Mouse (Mus musculus): ENCODE data around the gene Stxbp1. TPM values are rescaled to one million over a fixed set of nuclear protein-coding genes. Genes with fewer than 3 reads are reported as not detected.
A peak's percentile ranks its signal among the peaks of the same experiment; 100 is the strongest.

Stxbp1 gene
- polyA plus RNA-seq, 1 experiment from 2014 or later: 23.6 TPM

DNA sequence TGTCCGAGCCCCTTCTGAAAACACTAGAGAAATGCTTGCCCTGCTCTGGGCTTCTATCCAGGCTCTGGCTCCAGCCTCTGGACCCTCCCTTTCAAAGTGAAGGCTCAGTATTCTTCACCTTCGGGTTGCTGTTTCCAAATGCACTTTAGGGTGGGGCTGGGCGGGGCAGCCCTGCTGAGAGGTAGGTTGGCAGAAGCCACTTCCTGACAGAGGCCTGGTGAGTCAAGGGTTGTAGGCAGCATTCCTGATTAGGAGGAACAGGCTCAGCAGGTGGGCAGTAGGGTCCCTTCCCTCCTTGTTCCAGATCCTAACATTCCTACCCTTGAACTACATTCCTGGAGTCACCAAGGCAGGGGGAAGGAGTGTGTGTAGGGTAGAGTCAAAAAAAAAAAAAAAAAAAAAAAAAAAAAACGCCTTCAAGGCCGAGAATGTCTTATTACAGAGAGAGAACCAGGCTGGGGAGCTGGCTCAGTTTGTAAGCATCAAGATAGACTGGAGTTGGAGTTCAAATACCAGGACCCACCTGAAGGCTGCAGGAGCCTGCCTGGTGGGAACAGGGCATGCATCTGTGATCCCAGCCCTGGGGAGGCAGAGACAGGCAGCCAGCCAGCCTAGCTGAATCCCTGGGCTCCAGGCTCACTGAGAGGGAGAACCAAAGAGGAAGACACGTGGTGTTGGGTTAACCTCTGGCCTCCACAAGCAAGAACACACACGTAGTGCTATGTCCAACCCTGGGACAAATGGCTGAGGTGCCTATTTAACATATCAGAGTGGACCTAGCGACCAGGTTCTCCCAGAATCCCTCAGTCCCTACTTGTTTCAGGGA is 23.4 kb upstream of the Stxbp1 start:
- Histone ChIP-seq H3K36me3 (no peaks in the 10 kb centered on the region), H3K9ac (peak overlapping the region; percentile 24; the same call in 1 of the 2 replicates), H3K27ac (replicated peaks) (no peak overlapping the region), H3K27me3 (replicated peaks) (no peaks in the 10 kb centered on the region), H3K4me1 (peaks cover 41% of the 10 kb centered on the region), H3K9me3 (no peaks in the 10 kb centered on the region), H3K4me2 (no peak overlapping the region), H3K4me3 (no peak overlapping the region)
- WGBS: 55% methylated on average over 8 of the region's 8 CpGs
- no peak for ATAC-seq (ENCODE audit: extremely low read depth, insufficient number of reproducible peaks, low FRiP score, low TSS enrichment)

GRCm38 (mm10) chr2:32869721-32870274 is 22.8 kb upstream of the Stxbp1 start:
- H3K9me3 ChIP-seq: no peaks in the 10 kb centered on the region
- no peak for ATAC-seq (ENCODE audit: extremely low read depth, insufficient number of reproducible peaks, low FRiP score, low TSS enrichment)
- H3K36me3 ChIP-seq: no peaks in the 10 kb centered on the region
- peaks cover 34% of the 10 kb centered on the region for H3K4me1 ChIP-seq
- H3K4me3 ChIP-seq: no peak overlapping the region
- H3K9ac ChIP-seq: peak overlapping the region; percentile 6; the same call in 1 of the 2 replicates
- no peak overlapping the region for H3K4me2 ChIP-seq
- H3K27me3 ChIP-seq (replicated peaks): no peaks in the 10 kb centered on the region
- 52% methylated on average over 6 of the region's 6 CpGs for WGBS
- H3K27ac ChIP-seq (replicated peaks): no peak overlapping the region

DNA sequence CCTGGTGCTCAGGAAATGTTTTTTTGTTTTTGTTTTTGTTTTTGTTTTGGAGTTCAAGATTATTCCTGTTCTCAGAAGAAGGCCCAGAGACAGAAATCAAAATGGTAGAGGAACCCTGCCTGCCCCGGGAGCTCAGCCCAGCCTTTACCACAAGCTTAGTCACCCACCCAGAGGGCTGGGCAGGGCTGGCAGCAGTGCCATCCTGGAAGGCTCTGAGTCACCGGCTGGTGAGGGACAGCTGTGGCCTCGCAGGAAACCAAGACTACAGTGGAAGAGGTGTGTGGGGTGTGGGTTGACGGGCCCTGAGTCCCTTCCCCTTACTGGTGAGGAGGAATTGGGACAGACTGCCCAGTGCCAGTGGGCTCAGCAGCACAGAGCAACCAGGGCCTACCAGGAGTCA is 20.3 kb upstream of the Stxbp1 start:
- Histone ChIP-seq H3K36me3 (no peaks in the 10 kb centered on the region), H3K27ac (replicated peaks) (no peak overlapping the region), H3K9ac (no peak overlapping the region), H3K4me1 (peaks cover 20% of the 10 kb centered on the region), H3K4me3 (no peak overlapping the region), H3K9me3 (no peaks in the 10 kb centered on the region), H3K4me2 (no peak overlapping the region), H3K27me3 (replicated peaks) (no peaks in the 10 kb centered on the region)
- WGBS: 57% methylated on average over 4 of the region's 4 CpGs
- no peak for ATAC-seq (ENCODE audit: extremely low read depth, insufficient number of reproducible peaks, low FRiP score, low TSS enrichment)

DNA sequence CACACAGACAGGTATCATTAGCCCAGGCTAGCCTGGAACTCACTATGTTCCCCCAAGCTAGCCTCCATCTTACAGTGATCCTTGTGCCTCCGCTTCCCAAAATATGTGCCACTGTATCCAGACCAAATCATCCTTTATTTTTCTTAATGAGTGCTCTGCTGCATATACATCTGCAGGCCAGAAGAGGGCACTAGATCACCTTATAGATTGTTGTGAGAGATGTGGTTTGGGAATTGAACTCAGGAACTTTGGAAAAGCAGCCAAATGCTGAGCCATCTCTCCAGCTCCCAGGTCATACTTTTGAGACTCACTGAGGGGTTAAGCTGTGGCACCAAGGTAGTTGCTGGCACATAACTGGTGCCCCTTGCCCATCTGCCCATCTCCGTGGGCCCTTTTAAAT is 17.7 kb upstream of the Stxbp1 start:
- Histone ChIP-seq H3K4me3 (no peak overlapping the region), H3K9me3 (no peaks in the 10 kb centered on the region), H3K4me2 (no peak overlapping the region), H3K27me3 (replicated peaks) (no peaks in the 10 kb centered on the region), H3K36me3 (no peaks in the 10 kb centered on the region), H3K27ac (replicated peaks) (no peak overlapping the region), H3K9ac (no peak overlapping the region), H3K4me1 (peaks cover 14% of the 10 kb centered on the region)
- 55% methylated on average over 2 of the region's 2 CpGs for WGBS
- ATAC-seq (ENCODE audit: extremely low read depth, insufficient number of reproducible peaks, low FRiP score, low TSS enrichment): no peak

- Histone ChIP-seq H3K36me3 (no peaks in the 10 kb centered on the region), H3K27me3 (replicated peaks) (no peaks in the 10 kb centered on the region), H3K4me2 (no peak overlapping the region), H3K4me3 (no peak overlapping the region), H3K9me3 (no peaks in the 10 kb centered on the region), H3K4me1 (peaks cover 1% of the 10 kb centered on the region; the same call in 1 of the 2 replicates), H3K27ac (replicated peaks) (no peak overlapping the region), H3K9ac (no peak overlapping the region)
- WGBS: 90% methylated on average over 3 of the region's 3 CpGs
- no peak for ATAC-seq (ENCODE audit: extremely low read depth, insufficient number of reproducible peaks, low FRiP score, low TSS enrichment)
Observed at GRCm38 (mm10) chr2:32863317-32863716, 16.3 kb upstream of the Stxbp1 start.

- no peak overlapping the region for H3K9ac ChIP-seq
- H3K36me3 ChIP-seq: no peaks in the 10 kb centered on the region
- no peak for ATAC-seq (ENCODE audit: extremely low read depth, insufficient number of reproducible peaks, low FRiP score, low TSS enrichment)
- H3K27ac ChIP-seq (replicated peaks): no peak overlapping the region
- no peaks in the 10 kb centered on the region for H3K27me3 ChIP-seq (replicated peaks)
- no peaks in the 10 kb centered on the region for H3K9me3 ChIP-seq
- 0 out of 2 replicates have a peak, but pooled peaks cover 2% of the 10 kb centered on the region for H3K4me1 ChIP-seq
- WGBS: 82% methylated on average over 8 of the region's 8 CpGs
- H3K4me3 ChIP-seq: no peak overlapping the region
- H3K4me2 ChIP-seq: no peak overlapping the region
Observed at GRCm38 (mm10) chr2:32860799-32861198, 13.8 kb upstream of the Stxbp1 start.

GRCm38 (mm10) chr2:32859622-32860012 is 12.6 kb upstream of the Stxbp1 start:
- WGBS: 70% methylated on average over 5 of the region's 5 CpGs
- no peak overlapping the region for H3K4me3 ChIP-seq
- no peaks in the 10 kb centered on the region for H3K36me3 ChIP-seq
- H3K27me3 ChIP-seq (replicated peaks): no peaks in the 10 kb centered on the region
- no peak overlapping the region for H3K4me2 ChIP-seq
- no peaks in the 10 kb centered on the region for H3K9me3 ChIP-seq
- no peak for ATAC-seq (ENCODE audit: extremely low read depth, insufficient number of reproducible peaks, low FRiP score, low TSS enrichment)
- H3K9ac ChIP-seq: no peak overlapping the region
- H3K27ac ChIP-seq (replicated peaks): no peak overlapping the region
- H3K4me1 ChIP-seq: 0 out of 2 replicates have a peak, but pooled peaks cover 2% of the 10 kb centered on the region

DNA sequence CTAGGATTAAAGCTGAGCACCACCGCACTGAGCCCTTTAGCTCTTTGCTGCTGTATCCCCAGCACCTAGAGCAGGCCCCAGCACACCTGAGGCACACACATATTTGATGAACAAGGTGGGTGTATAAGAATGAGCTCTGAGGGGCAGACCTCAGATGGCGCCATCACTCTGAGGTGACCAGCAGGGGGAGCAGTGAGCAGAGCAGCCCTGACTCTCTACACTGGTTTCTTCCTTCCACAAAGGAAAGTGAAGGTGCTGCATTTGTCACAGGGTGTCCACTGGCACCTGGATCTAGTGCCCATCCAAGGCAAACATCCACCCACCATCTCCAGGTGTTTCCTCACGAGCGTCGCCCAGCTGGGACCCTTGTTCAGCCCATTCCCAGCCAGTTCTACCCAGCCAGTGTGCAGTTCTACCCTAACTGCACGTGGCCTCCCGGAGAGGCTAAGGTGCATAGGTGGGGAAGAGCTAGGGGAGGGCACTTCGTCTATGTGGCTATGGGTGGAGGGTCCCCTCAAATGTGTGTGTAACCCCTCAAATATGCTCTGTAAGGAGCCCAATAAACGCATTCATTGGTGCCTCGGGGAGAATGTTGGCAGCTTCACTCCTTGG is 12.1 kb upstream of the Stxbp1 start:
- Histone ChIP-seq H3K4me3 (no peak overlapping the region), H3K36me3 (no peaks in the 10 kb centered on the region), H3K9ac (no peak overlapping the region), H3K4me1 (0 out of 2 replicates have a peak, but pooled peaks cover 2% of the 10 kb centered on the region), H3K9me3 (no peaks in the 10 kb centered on the region), H3K27me3 (replicated peaks) (no peaks in the 10 kb centered on the region), H3K27ac (replicated peaks) (no peak overlapping the region), H3K4me2 (no peak overlapping the region)
- ATAC-seq (ENCODE audit: extremely low read depth, insufficient number of reproducible peaks, low FRiP score, low TSS enrichment): no peak
- 38% methylated on average over 10 of the region's 10 CpGs for WGBS

DNA sequence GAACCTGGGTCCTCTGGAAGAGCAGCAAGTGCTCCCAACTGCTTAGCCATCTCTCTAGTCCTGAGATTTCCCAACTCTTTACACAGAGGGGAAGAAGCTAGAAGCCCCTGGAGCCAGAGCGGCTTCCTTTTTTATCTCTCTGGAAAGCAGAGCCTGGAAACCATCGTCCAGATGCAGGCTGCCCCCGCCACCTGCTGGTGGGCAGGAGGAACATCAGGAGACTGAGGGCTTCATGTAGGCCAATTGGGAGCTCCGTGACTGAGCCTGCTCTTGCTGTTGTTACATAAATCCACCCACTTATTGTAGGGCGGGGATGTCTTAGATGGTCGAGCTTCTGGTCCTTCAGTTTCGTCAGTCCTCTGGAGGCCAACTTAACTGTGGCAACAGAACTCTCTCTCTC is 10.5 kb upstream of the Stxbp1 start:
- no peak for ATAC-seq (ENCODE audit: extremely low read depth, insufficient number of reproducible peaks, low FRiP score, low TSS enrichment)
- Histone ChIP-seq H3K4me1 (0 out of 2 replicates have a peak, but pooled peaks cover 2% of the 10 kb centered on the region), H3K9ac (no peak overlapping the region), H3K9me3 (no peaks in the 10 kb centered on the region), H3K4me3 (no peak overlapping the region), H3K27ac (replicated peaks) (no peak overlapping the region), H3K36me3 (no peaks in the 10 kb centered on the region), H3K27me3 (replicated peaks) (peaks cover 7% of the 10 kb centered on the region), H3K4me2 (no peak overlapping the region)
- 1% methylated on average over 7 of the region's 7 CpGs for WGBS

- no peaks in the 10 kb centered on the region for H3K9me3 ChIP-seq
- peaks cover 24% of the 10 kb centered on the region for H3K27me3 ChIP-seq (replicated peaks)
- no peak overlapping the region for H3K9ac ChIP-seq
- no peak overlapping the region for H3K4me3 ChIP-seq
- H3K27ac ChIP-seq (replicated peaks): no peak overlapping the region
- WGBS: 46% methylated on average over 5 of the region's 5 CpGs
- no peak overlapping the region for H3K4me2 ChIP-seq
- ATAC-seq (ENCODE audit: extremely low read depth, insufficient number of reproducible peaks, low FRiP score, low TSS enrichment): no peak
- H3K4me1 ChIP-seq: 0 out of 2 replicates have a peak, but pooled peaks cover 2% of the 10 kb centered on the region
- H3K36me3 ChIP-seq: no peaks in the 10 kb centered on the region
Observed at GRCm38 (mm10) chr2:32855790-32856465, 8.9 kb upstream of the Stxbp1 start.

Measured in heart, embryonic 13.5 days (tissue).